Mouse (Mus musculus) myocyte (in vitro differentiated cells): ENCODE measurements around the gene Casp7. TPM values are rescaled to one million over a fixed set of nuclear protein-coding genes. Genes with fewer than 3 reads are reported as not detected.
A peak's percentile ranks its signal among the peaks of the same experiment; 100 is the strongest.

Experiments
- H3K27me3 ChIP-seq: one replicate; pipeline ENCODE4 v1.6.1; 2011; ENCODE audit not compliant: control insufficient read depth, insufficient read depth, insufficient read length
- H3K36me3 ChIP-seq: one replicate; pipeline ENCODE4 v1.6.1; 2011; ENCODE audit not compliant: control insufficient read depth, insufficient read depth
- H3K4me2 ChIP-seq: one replicate; pipeline ENCODE4 v1.6.1; 2011; ENCODE audit warnings: low read depth, control low read depth
- H3K4me3 ChIP-seq: one replicate; pipeline ENCODE4 v1.5.1; 2011; ENCODE audit warnings: mild to moderate bottlenecking, control low read depth, moderate library complexity
- H3K79me2 ChIP-seq: one replicate; pipeline ENCODE4 v1.6.1; 2011; ENCODE audit not compliant: control insufficient read depth, insufficient read depth
- H3ac ChIP-seq: one replicate; pipeline ENCODE4 v1.6.1; 2011; ENCODE audit not compliant: control insufficient read depth, insufficient read length
- CEBPB ChIP-seq: IDR thresholded peaks from 2 replicates; pipeline ENCODE4 v1.6.1; 2011; ENCODE audit warnings: mild to moderate bottlenecking, moderate library complexity; ENCODE audit not compliant: poor library complexity, insufficient read depth, severe bottlenecking
- E2F4 ChIP-seq: IDR thresholded peaks from one replicate; pipeline ENCODE4 v1.6.1; 2011; ENCODE audit warnings: mild to moderate bottlenecking, control low read depth, moderate library complexity; ENCODE audit not compliant: insufficient read depth
- MAX ChIP-seq: IDR thresholded peaks from one replicate; pipeline ENCODE4 v1.6.1; 2011; ENCODE audit warnings: low read depth, mild to moderate bottlenecking, control low read depth
- MYOD1 ChIP-seq, 3 experiments: IDR thresholded peaks; one replicate each; pipeline ENCODE4 v1.6.1; 2011; ENCODE audit warnings: control low read depth in 2 of 3, low read depth in 2 of 3, mild to moderate bottlenecking in 2 of 3, moderate library complexity in 1 of 3; ENCODE audit not compliant: insufficient read length in 2 of 3, control insufficient read depth in 1 of 3
- MYOG ChIP-seq, 3 experiments: IDR thresholded peaks; one replicate each; pipeline ENCODE4 v1.6.1; 2011; ENCODE audit warnings: control low read depth in 2 of 3, low read depth in 2 of 3, mild to moderate bottlenecking in 2 of 3; ENCODE audit not compliant: insufficient read length in 2 of 3, control insufficient read depth in 1 of 3, insufficient read depth in 1 of 3
- POLR2A ChIP-seq: IDR thresholded peaks from one replicate; pipeline ENCODE4 v1.6.1; 2011; ENCODE audit warnings: low read depth, mild to moderate bottlenecking, control low read depth, moderate library complexity; ENCODE audit not compliant: insufficient read length
- POLR2AphosphoS2 ChIP-seq: IDR thresholded peaks from one replicate; pipeline ENCODE4 v1.6.1; 2011; ENCODE audit warnings: low read depth, control low read depth; ENCODE audit not compliant: insufficient read length
- REST ChIP-seq: IDR thresholded peaks from one replicate; pipeline ENCODE4 v1.6.1; 2011; ENCODE audit warnings: mild to moderate bottlenecking, control low read depth, moderate library complexity; ENCODE audit not compliant: insufficient read depth, insufficient read length
- SRF ChIP-seq: IDR thresholded peaks from one replicate; pipeline ENCODE4 v1.6.1; 2011; ENCODE audit warnings: low read depth; ENCODE audit not compliant: control insufficient read depth, insufficient read length
- TCF12 ChIP-seq: IDR thresholded peaks from one replicate; pipeline ENCODE4 v1.6.1; 2011; ENCODE audit warnings: mild to moderate bottlenecking, control low read depth; ENCODE audit not compliant: poor library complexity, insufficient read depth, severe bottlenecking
- TCF3 ChIP-seq: IDR thresholded peaks from one replicate; pipeline ENCODE4 v1.6.1; 2011; ENCODE audit warnings: low read depth, control low read depth; ENCODE audit not compliant: insufficient read length
- USF1 ChIP-seq: IDR thresholded peaks from one replicate; pipeline ENCODE4 v1.6.1; 2011; ENCODE audit warnings: low read depth, mild to moderate bottlenecking, control low read depth, moderate library complexity
- polyA plus RNA-seq: library from polyadenylated mRNA; unstranded; fragments of >200 nt; fragmentation: generic; extraction: Trizol; gene quantifications from one replicate; pipeline ENCODE4 v1.2.1, GENCODE M21; 2012; ENCODE audit warnings: missing spikeins

The Casp7 gene
- polyA plus RNA-seq, 1 experiment, result 6.6 TPM

DNA sequence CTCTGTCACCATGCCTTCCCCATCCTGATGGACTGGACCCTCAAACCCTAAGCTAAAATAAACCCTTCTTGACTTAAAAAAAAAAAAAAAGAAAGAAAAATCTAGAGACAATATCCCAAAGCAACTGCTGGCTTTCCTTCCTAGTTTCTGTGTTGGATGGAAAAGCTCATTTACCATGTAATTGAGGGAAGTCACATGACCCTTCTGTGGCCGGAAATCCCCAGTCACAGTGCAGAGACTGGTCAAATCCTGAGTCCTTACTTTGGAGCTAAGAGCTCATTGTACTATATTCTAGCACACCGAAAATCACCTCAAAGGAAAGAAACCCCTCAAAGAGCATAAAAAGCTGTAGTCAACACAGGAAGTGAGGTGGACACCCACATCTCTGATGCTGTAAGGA, 38.0 kb upstream of the Casp7 start:
- TF ChIP-seq MYOG (IDR thresholded peaks at IDR 0.05; ENCODE audit: control insufficient read depth in 1 of 3, insufficient read depth in 1 of 3, insufficient read length in 2 of 3, low read depth in 2 of 3), result no peak
- peak; percentile 60 for TF ChIP-seq USF1
- H3K79me2 ChIP-seq, result no peaks in the 10 kb centered on the region
- H3K27me3 ChIP-seq, result no peaks in the 10 kb centered on the region
- no peak overlapping the region for H3K4me2 ChIP-seq
- H3K4me3 ChIP-seq, result no peak overlapping the region
- H3ac ChIP-seq, result no peak overlapping the region
- H3K36me3 ChIP-seq, result no peaks in the 10 kb centered on the region

GRCm38 (mm10) chr19:56363721-56364460, 33.0 kb upstream of the Casp7 start:
- no peaks in the 10 kb centered on the region for H3K36me3 ChIP-seq
- no peak overlapping the region for H3ac ChIP-seq
- no peaks in the 10 kb centered on the region for H3K27me3 ChIP-seq
- H3K79me2 ChIP-seq, result no peaks in the 10 kb centered on the region
- H3K4me3 ChIP-seq, result no peak overlapping the region
- no peak for TF ChIP-seq SRF
- no peak for TF ChIP-seq MAX
- TF ChIP-seq E2F4, result no peak
- TF ChIP-seq MYOG (IDR thresholded peaks at IDR 0.05; ENCODE audit: control insufficient read depth in 1 of 3, insufficient read depth in 1 of 3, insufficient read length in 2 of 3, low read depth in 2 of 3), result no peak
- TF ChIP-seq REST, result no peak
- TF ChIP-seq MYOD1 (IDR thresholded peaks at IDR 0.05; ENCODE audit: control insufficient read depth in 1 of 3, insufficient read length in 2 of 3, low read depth in 2 of 3), result no peak
- TF ChIP-seq TCF3, result no peak
- no peak for TF ChIP-seq TCF12
- no peak for TF ChIP-seq CEBPB
- H3K4me2 ChIP-seq, result no peak overlapping the region

- Histone ChIP-seq H3K4me3 (no peak overlapping the region), H3ac (no peak overlapping the region), H3K4me2 (no peak overlapping the region), H3K27me3 (no peaks in the 10 kb centered on the region), H3K36me3 (no peaks in the 10 kb centered on the region), H3K79me2 (no peaks in the 10 kb centered on the region)
- TF ChIP-seq USF1, result no peak
- no peak for TF ChIP-seq MYOD1 (IDR thresholded peaks at IDR 0.05; ENCODE audit: control insufficient read depth in 1 of 3, insufficient read length in 2 of 3, low read depth in 2 of 3)
- TF ChIP-seq TCF3, result no peak
- no peak for TF ChIP-seq MAX
- TF ChIP-seq REST, result no peak
- TF ChIP-seq POLR2AphosphoS2, result no peak
- no peak for TF ChIP-seq MYOG (IDR thresholded peaks at IDR 0.05; ENCODE audit: control insufficient read depth in 1 of 3, insufficient read depth in 1 of 3, insufficient read length in 2 of 3, low read depth in 2 of 3)
- TF ChIP-seq SRF, result no peak
- no peak for TF ChIP-seq POLR2A
- no peak for TF ChIP-seq E2F4
- TF ChIP-seq TCF12, result no peak
- no peak for TF ChIP-seq CEBPB
These were observed 32.4 kb upstream of the Casp7 start for GRCm38 (mm10) chr19:56364563-56364962.

DNA sequence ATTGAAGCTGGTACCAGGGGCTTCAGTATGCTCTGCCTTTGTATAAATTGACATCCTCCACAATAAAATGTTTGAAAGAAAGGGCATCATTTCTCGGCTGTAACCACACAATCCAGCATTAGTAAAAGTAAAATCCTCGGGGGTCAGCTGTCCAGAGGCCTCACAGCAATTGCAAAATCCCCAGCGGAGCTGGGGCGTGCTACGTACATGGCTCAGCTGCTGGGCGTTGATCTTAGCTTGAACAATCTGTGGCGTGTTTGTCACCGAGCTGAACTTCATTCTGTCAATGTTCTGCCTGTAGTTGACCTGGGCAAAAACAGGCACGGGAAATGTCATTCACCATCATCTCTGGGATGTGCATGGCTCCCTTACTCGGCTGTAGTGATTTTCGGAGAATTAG, 30.8 kb upstream of the Casp7 start:
- no peak overlapping the region for H3ac ChIP-seq
- no peak overlapping the region for H3K4me3 ChIP-seq
- TF ChIP-seq MAX (no peak), TCF3 (no peak), POLR2AphosphoS2 (no peak), TCF12 (no peak), E2F4 (no peak), USF1 (no peak), CEBPB (no peak), SRF (no peak), MYOD1 (IDR thresholded peaks at IDR 0.05; ENCODE audit: control insufficient read depth in 1 of 3, insufficient read length in 2 of 3, low read depth in 2 of 3) (no peak), REST (no peak), MYOG (IDR thresholded peaks at IDR 0.05; ENCODE audit: control insufficient read depth in 1 of 3, insufficient read depth in 1 of 3, insufficient read length in 2 of 3, low read depth in 2 of 3) (no peak), POLR2A (no peak)
- H3K79me2 ChIP-seq, result no peaks in the 10 kb centered on the region
- no peaks in the 10 kb centered on the region for H3K27me3 ChIP-seq
- no peaks in the 10 kb centered on the region for H3K36me3 ChIP-seq
- no peak overlapping the region for H3K4me2 ChIP-seq

GRCm38 (mm10) chr19:56366625-56367024, 30.3 kb upstream of the Casp7 start:
- no peak for TF ChIP-seq USF1
- TF ChIP-seq CEBPB, result no peak
- TF ChIP-seq MAX, result no peak
- TF ChIP-seq E2F4, result no peak
- no peak for TF ChIP-seq POLR2AphosphoS2
- no peak for TF ChIP-seq MYOD1 (IDR thresholded peaks at IDR 0.05; ENCODE audit: control insufficient read depth in 1 of 3, insufficient read length in 2 of 3, low read depth in 2 of 3)
- TF ChIP-seq POLR2A, result no peak
- no peak for TF ChIP-seq REST
- no peak for TF ChIP-seq TCF3
- no peak for TF ChIP-seq MYOG (IDR thresholded peaks at IDR 0.05; ENCODE audit: control insufficient read depth in 1 of 3, insufficient read depth in 1 of 3, insufficient read length in 2 of 3, low read depth in 2 of 3)
- no peak for TF ChIP-seq SRF
- TF ChIP-seq TCF12, result no peak
- Histone ChIP-seq H3K36me3 (no peaks in the 10 kb centered on the region), H3K79me2 (no peaks in the 10 kb centered on the region), H3ac (no peak overlapping the region), H3K4me3 (no peak overlapping the region), H3K4me2 (no peak overlapping the region), H3K27me3 (no peaks in the 10 kb centered on the region)
